Mouse (Mus musculus) layer of hippocampus, postnatal 10 days (tissue): ENCODE results near the gene 1700069L16Rik. TPM values are rescaled to one million over a fixed set of nuclear protein-coding genes. Genes with fewer than 3 reads are reported as not detected.

Source experiments
- DNase-seq, 2 experiments: peaks; one replicate each; pipeline ENCODE4 v3.0.0; 2021; ENCODE audit warnings: low spot score in 2 of 2
- total RNA-seq, 2 experiments: library from RNA; stranded (reverse); gene quantifications; 2 replicates each; pipeline ENCODE4 v1.2.3; 2021

The 1700069L16Rik gene
- total RNA-seq, 2 experiments from 2014 or later = not detected

DNA sequence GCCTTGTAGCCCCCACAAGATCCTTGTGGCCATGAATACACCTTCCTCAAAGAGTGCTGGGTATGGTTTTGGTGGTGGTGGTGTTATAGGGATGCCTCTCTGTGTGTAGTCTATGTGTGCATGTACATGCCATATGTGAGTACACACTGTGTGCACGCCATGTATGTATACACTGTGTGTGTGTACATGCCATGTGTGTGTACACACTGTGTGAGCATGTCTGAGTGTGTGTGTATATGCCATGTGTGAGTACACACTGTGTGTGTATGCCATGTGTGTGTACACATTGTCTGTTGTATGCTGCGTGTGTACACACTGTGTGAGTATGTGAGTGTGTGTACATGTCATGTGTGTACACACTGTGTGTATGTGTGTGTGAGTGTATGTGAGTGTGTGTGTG is 33.7 kb downstream of the 1700069L16Rik start:
- no peak for DNase-seq

DNA sequence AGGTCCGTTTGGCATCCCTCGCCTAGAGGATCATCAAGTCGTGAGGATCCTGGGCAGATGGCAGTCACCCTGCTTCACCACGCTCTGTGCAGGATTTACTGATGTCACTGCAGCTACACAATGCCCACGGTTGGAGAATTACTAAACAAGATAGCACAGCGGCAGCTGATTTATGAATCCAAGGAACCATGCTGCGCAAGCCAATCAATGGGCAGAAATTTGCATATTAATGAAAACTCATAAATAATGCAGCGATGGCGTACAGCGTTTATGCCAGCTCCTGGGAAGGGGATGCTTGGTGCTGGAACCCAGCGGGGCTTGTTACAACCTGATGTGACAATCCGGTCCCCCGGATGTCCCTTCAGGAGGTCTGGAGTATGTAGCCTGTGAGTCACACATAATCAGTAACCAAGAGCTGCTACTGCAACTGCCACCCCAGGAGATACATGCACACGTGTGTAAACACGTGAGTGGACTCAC is 34.5 kb downstream of the 1700069L16Rik start:
- peak; percentile 27 to 37 for DNase-seq

DNA sequence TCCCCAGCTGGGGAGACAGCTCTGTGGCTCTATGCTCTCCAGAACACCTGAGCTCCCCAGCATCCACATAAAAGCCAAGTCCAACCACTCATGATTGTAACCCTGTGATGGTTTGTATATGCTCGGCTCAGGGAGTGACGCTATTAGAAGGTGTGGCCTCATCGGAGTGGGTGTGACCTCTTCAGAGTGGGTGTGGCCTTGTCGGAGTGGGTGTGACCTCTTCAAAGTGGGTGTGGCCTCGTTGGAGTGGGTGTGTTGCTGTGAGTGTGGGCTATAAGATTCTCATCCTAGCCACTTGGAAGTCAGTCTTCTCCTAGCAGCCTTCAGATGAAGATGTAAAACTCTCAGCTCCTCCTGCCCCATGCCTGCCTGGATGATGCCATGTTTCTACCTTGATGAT is 37.1 kb downstream of the 1700069L16Rik start:
- DNase-seq = no peak

DNA sequence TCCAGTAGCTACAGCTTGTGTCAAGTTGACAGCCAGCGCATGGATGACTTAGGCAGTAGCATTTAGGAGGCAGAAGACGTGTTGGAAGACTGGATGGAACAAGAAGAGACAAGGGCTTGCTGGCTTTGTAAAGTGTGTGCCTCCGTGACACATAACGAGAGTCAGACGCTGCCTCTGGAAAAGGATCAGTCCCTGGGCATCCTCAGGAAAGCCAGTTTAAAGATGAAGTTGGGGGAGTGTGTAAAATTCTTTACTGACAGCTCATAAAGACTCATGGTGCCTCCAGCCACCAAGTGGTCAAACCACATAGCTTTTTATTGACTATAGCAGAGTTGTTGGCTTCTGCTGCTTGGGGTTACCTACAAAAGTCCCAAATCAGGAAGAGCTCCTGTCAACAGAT is 39.1 kb downstream of the 1700069L16Rik start:
- DNase-seq = no peak

DNA sequence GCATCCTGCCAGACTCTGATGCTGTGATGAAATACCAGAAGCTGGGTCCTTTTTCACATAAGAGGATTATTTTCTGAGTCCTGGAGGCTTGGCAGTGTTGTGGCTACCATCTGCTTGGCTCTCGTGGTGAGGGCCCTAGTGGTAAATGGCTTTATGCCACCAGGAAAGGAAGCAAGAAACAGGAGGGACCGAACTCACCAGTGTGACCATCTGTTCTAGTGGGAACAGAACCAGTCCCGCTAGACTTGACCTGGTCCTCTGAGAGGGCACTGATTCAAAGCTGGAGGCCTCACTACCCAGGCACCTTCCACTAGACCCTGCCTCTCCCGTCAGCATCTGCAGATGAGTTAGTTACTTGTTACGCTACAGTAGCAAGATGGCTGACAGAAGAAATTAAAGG is 41.3 kb downstream of the 1700069L16Rik start:
- no peak for DNase-seq

DNA sequence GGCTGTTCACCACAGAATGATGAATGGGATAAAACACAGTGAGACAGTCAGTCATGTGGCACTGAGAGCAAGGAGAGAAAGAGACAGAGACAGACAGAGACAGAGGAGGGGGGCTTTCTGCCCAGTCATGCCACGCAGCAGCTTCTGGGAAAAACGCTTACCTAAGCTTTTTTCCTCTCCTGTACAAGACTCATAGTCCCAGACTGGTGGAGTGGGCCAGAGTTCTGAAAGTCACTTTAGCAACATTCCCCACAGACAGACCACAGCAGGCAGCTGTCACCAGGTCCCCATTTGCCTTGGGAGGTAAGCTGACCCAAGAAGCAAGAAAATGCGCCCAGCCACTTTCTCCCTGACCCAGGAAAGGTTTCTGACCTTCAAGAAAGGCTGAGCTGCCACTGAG is 42.1 kb downstream of the 1700069L16Rik start:
- no peak for DNase-seq

DNA sequence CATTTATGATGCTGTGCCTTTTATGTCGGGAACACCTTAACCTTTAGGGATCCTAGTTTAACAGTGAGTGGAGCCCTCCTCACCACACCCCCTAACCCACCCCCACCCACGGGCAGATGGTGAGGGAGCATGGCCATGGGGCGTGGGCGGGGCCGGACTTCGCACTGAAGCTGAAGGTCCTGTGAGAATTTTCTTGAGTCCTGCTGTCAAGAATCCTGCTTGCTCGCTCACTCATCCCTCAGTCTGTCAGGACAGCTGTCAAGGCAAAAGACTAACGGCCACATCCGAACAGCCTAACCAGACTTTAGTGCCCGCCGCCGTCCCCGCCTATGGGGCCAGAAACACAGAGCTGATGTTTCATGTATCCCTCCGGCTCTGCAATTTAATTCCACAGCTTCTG is 43.4 kb downstream of the 1700069L16Rik start:
- no peak for DNase-seq

DNA sequence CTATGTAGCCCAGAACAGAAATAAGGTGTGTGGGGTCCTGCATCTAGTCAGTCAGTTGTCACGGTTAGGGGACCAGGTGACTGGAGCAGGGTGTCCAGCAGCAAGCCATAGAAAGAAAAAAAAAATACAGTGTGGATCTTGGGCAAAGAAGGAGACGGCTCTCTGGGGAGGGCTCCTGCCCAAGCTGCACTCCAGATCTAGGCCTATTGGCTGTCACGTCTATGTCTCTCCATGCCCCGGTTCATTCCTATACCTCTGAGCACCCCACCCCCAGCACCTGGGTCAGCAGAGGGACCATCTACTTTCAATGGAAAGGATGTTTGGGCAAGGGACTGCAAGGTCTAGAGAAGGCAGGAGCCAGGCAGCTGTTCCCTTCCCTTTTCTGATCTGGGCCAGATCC is 45.1 kb downstream of the 1700069L16Rik start:
- DNase-seq = no peak

DNA sequence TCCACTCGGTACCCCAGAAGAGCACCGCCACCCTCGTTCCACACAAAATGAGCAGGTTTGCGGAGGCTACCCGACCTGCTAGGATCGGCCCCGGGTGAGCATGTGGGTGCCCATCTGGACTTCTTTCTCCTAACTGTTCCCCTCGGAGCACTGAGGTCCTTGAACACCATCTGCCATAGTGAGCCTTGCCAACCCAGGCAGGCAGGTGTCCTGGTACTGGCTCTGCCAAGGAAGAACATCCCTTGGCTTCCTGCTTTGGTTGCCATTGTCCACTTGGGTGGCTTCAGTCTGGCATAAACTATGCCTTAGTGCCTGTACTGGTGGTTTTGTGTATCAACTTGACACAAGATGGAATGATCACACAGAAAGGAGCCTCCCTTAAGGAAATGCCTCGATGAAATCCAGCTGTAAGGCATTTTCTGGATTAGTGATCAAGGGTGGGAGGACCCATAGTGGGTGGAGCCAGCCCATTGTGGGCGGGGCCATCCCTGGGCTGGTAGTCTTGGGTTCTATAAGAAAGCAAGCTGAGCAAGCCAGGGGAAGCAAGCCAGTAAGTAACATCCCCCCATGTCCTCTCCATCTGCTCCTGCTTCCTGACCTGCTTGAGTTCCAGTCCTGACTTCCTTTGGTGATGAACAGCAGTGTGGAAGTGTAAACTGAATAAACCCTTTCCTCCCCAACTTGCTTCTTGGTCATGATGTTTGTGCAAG is 45.7 kb downstream of the 1700069L16Rik start:
- DNase-seq = no peak

DNA sequence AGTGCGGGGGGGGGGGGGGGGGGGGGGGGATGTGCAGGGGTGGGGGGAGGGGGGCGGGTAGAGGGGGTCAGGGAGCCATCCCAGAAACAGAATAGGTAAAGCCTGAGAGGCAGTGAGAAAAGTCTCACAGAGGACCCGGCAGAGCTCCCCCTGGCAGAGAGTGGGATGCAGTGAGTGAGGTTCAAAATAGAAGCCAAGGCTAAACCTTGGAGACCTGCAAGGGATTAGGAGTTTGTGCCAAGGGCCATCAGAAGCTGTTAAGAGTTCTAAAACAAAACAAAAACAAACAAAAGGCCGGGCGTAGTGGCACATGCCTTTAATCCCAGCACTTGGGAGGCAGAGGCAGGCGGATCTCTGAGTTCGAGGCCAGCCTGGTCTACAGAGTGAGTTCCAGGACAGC is 47.0 kb downstream of the 1700069L16Rik start:
- DNase-seq = no peak

DNA sequence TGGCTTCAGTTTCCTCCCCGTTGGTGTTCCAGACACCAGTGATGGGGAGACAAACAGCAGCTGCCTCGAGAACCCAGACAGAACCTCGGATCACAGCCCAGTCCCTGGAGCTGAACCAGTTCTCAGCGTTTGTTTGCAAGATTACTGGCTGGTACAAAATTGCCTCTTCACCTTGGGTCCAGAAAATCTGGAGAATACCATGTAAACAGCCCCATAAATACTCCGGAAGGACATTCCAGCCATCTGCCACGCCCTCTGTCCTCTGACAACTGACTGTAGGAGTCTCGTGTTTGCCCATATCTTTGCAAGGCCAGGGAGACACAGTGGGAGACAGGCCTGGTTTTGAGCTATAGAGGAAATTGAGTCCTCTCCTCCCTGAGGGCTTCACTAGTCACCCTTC is 49.7 kb downstream of the 1700069L16Rik start:
- DNase-seq = no peak

DNA sequence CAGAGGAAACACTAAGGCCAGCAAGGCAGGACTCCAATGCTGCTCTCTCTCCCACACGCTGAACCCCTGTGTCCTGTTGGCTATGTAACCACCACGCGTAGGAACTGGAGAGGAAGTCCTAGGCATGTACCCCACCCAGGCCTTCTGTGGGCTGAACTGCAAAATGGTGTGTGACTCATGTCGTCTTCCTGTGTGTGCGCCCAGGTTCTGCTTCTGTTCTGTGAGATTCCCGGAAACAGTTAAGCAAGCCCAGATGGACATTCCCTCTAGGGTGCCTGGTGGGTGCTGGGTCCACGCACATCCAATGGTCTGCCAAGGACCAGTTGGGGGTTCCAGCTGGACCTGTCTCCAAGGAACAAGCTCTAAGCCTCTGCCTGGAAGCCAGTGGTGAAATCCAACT is 52.1 kb downstream of the 1700069L16Rik start:
- DNase-seq = no peak

DNA sequence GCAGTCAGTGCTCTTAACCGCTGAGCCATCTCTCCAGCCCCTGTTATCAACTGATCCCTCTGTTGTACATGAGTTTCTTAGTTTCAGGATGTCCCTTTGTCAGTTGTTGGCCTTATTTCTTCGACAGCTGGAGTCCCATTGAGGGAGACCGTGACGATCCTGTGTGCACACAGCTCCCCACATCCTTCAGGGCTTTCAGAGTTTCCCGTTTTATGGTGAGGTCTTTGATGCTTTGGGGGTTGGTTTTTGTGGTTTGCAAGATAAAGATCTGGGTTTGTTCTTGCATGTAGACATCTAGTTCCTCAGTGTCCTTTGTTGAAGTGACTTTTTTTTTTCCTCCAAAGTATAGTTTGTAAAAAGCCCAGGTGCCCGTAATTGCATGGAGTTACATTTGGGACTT is 54.0 kb downstream of the 1700069L16Rik start:
- no peak for DNase-seq

DNA sequence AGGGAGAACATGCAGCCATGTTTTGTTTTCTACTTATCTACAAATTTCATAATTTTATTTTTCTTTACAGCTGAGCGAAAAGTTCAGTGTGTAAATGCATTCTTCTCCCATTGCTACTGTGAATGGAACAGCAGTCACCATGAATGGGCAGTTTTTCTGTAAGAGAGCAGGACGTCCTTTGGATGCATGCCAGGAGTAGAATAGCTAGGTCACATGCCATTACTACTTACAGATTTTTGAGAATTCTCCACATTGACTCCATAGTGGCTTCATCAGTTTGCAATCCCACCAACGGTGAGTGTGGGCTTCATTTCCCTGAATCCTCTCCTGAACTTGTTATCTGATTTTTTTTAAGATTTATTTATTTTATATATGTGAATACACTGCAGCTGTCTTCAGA is 54.5 kb downstream of the 1700069L16Rik start:
- no peak for DNase-seq

DNA sequence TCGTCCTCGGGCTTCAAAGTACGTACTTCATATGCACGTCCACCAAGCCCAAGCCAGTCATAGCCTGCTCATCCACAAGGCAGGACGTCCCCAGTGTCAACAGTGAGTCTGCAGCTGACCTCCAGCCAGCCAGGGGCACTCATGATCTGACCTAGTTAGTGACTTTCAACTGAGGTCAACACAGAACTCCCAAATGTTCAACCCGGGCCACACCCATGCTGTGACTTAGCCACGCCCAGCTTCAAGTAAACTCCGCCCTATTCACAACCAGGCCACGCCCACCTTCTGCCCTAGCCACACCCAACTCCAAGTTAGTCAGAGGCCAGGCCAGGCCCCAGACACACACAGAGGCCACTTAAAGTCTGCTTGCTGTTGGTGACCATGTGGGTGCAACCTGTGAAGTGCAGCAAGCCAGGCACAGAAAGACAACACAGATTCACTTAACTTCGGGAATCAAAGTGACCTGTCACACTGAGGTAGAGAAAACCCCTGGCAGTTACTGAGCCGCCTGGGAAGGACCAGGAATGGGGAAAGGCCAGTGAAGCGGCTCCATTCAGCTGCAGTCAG is 59.9 kb downstream of the 1700069L16Rik start:
- no peak for DNase-seq

DNA sequence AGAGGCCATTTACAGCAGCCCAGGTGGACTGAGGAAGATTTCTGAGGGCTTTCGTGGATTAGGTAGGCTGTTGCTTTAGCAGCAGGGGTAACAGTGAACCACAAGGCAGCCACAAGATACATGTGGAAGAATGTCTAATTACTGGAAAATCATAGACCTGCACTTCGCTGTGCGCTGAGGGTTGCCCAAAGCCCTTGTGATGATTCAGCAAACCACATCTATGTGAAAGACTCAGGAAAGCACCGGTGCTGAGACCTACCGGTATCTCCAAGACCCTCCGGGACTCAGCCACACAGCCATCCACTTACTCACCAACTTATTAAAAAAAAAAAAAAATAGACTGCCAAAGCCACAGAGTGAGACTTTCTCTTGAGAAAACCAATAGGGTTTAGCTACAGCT is 60.4 kb downstream of the 1700069L16Rik start:
- DNase-seq = no peak

DNA sequence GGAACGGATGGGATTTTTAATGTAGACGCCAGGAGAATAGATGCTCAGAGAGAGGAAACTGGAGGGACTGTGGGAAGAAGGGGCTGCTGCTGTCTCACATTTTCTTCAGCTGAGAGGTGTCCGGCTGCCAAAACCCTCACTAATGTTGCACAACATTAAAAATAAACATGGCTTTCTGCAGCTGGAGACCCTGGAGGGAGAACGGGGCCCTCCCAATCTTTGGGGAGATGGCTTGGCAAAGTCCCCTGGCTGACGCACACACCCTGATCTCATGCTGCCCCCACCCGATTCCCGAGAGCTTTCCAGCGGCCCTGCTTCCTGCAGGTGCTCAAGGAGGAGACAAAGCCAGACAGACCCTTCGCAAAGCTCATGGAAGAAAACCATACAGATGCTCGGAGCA is 63.7 kb downstream of the 1700069L16Rik start:
- DNase-seq = no peak

DNA sequence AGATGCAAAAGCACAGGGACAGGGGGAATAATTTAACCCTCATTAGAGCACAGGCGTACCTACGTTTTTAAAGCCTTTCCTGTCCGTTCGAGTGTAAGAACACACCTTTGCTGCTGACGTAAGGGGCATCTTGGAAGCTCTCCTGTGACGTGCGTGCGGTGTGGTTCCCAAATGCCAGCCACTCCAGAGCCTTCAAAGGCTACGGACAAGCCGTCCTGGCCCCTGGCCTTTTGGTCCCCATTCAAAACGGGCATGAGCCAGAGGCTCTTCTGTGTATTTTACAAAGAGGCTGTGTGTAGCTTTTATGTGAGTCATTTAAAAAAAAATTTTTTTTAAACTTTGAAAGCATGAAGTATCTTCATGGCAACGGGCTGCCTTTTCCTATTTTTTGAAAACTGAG is 69.8 kb downstream of the 1700069L16Rik start:
- peak; percentile 45 to 52 for DNase-seq

DNA sequence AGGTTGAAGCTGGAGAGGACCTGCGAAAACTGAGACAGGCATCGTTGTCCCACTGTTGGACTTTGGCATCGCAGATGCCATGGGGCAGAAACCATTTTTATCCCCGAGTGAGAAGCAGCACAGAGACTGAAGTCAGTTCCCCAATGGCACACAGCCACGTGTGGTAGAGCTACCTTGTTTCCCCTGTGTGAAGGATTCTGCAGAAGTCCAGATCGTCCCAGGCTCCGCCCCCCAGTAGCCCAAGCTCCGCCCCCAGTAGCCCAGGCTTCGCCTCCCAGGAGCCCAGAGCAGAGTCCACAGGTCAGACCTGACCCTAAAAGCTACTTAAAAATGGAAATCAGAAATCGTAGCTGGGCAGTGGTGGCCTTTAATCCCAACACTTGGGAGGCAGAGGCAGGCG is 70.4 kb downstream of the 1700069L16Rik start:
- DNase-seq = no peak

DNA sequence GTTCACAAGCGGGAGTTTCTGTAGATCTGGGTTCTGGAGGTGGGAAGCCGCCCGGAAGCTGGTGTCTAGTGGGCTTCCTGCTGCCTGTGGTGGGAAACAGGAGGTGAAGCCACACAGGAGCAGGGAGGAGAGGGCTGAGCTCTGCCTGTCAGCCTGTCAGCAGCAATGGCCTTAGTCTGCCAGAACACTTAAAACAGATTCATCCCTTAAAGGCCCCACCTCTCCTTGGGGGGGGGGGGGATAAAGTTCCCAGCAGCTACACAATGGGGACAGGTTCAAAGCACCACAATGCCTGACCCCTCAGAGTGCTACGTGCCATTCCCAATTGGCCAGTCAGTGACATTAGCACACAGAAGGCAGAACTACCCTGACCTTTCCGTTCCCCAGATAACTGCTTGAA is 72.4 kb downstream of the 1700069L16Rik start:
- no peak for DNase-seq

DNA sequence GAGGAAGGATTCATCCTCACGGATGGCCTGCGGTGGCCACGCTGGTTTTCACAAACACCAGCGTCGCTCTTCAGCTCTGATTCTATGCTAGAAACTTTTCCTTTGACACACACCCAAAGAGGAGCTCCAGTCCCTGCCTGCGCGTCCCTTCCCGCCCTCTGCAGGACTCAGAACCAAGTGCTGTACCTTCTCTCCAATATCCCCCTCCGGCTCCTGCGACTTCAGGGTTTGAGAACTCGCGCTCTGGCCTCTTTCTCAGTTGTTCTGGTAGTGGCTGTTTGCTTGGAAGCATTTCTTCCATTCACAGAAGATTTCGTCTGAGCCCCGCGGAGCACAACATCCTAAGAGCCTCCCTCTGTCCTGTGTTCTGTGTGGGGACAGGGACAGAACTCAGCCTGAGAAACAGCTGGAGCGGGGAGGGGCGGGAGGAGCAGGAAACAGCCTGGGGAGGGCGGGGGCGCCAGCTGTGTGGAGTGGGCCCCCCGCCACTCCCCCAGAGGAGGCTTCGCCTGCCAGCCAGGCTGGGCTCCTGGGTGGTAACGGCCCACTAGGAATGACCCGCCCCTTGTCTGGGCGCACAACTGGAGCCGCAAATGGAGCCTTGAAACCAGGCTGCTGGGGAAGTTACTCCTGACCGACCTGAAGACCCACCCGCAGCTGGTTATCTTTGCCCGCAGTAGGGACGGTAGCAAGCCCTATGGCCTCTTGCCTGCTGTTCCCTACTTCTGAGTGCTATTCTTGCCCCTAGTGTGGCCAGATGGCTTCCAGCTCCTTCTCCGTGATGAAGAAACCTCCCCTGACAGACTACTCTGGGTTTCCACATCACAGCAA is 74.3 kb downstream of the 1700069L16Rik start, which contains the start of gene Cmklr1:
Gene Cmklr1, minus strand, starts transcription at position 392 of the 831 bp plus-strand sequence.
- no peak for DNase-seq

DNA sequence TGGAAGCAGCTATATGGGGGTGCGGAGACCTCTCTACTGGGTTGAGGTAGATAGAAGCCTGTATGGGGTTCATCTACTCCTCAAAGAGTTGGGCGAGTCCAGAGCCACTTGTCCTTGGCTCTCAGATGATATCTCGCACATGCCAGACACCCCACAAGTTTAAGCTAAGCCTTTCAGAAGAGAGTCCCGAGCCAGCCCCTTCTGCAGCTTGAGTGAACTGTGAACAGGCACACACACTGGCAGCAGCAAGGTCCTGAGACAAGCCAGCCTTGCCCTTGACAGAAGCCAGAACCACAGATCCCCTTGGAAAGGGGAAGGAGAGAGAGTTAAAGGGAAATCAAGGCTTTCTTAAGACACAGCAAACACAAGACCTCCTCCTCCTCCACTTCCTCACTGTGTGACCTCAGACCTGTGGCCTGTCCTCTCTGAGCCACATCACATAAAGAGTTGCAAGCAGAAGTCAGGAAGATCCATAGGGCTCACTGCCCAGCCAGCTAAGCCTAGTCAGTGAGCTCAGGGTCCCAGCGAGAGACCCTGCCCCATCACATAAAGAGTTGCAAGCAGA is 75.8 kb downstream of the 1700069L16Rik start:
- DNase-seq = no peak
